ENCODE assay signal across 11 mouse cellular contexts in the genomic region with DNA sequence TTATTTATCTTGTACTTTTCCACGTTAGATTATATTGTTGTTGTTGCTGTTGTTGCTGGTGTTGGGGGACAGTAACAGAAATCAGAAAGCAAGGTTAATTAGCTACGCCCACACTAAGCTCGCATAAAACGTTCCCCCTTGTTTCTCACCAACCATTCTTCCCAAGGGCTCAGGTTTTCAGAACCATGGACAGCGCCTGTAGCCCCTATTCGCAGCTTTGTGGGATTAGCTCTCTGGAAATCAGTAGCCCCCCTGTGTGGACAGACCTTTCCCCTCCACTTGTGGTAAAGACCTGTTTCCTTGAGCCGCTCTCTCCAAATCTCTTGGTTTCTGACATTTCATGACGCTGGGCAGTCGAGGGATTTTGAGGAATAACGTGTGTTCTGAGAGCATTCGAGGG. TPM values are rescaled to one million over a fixed set of nuclear protein-coding genes. Genes with fewer than 3 reads are reported as not detected.
DNase-seq lines count a peak whose midpoint lies in the region; ATAC-seq lines count a peak whose summit lies in the region.
"Had no signal": no experiment of that assay in that cellular context is flagged by ENCODE, and none has a peak within 500 bp of the region (broad histone marks: within the 10 kb centered on the region; RNA-seq: fewer than 3 reads in every experiment).

No protein-coding gene starts in this region.

- H3K27me3 ChIP-seq in hindbrain, embryonic 11.5 days (ENCODE audit: control insufficient read depth, insufficient read depth, low read length): no peaks in the 10 kb centered on the region
- H3K27me3 ChIP-seq in hindbrain, embryonic 10.5 days (ENCODE audit: insufficient read depth, poor library complexity, severe bottlenecking): no peaks in the 10 kb centered on the region
- no peaks in the 10 kb centered on the region for H3K27me3 ChIP-seq in embryonic facial prominence, embryonic 14.5 days (replicated peaks; ENCODE audit: control insufficient read depth, insufficient read depth, low read length)

- no peak overlapping the region for H3K4me3 ChIP-seq in hindbrain, embryonic 11.5 days (ENCODE audit: low read depth, low read length)
- no peak overlapping the region for H3K4me3 ChIP-seq in hindbrain, embryonic 10.5 days
- no peak overlapping the region for H3K4me3 ChIP-seq in embryonic facial prominence, embryonic 14.5 days (ENCODE audit: low read depth, low read length)

- ATAC-seq in hindbrain, embryonic 11.5 days (ENCODE audit: low FRiP score): no peak
- ATAC-seq in embryonic facial prominence, embryonic 14.5 days (ENCODE audit: low read depth): no peak
- ATAC-seq: intestine, embryonic 16.5 days had no signal

- H3K4me1 ChIP-seq in hindbrain, embryonic 11.5 days (replicated peaks; ENCODE audit: control insufficient read depth, insufficient read depth, low read length): no peaks in the 10 kb centered on the region
- no peaks in the 10 kb centered on the region for H3K4me1 ChIP-seq in hindbrain, embryonic 10.5 days (replicated peaks)
- no peaks in the 10 kb centered on the region for H3K4me1 ChIP-seq in embryonic facial prominence, embryonic 14.5 days (ENCODE audit: control insufficient read depth, insufficient read depth, low read length)

- H3K9ac ChIP-seq in hindbrain, embryonic 11.5 days (ENCODE audit: low read depth, low read length): no peak overlapping the region
- H3K9ac ChIP-seq in embryonic facial prominence, embryonic 14.5 days (ENCODE audit: low read depth, low read length): no peak overlapping the region

- H3K9me3 ChIP-seq in hindbrain, embryonic 11.5 days (ENCODE audit: control insufficient read depth, low read length): no peaks in the 10 kb centered on the region
- peaks cover 26% of the 10 kb centered on the region for H3K9me3 ChIP-seq in hindbrain, embryonic 10.5 days
- peaks cover 4% of the 10 kb centered on the region; the same call in 1 of the 2 replicates for H3K9me3 ChIP-seq in embryonic facial prominence, embryonic 14.5 days (ENCODE audit: control insufficient read depth, low read length)

- peak; percentile 57 for DNase-seq in hindbrain, embryonic 11.5 days (ENCODE audit: low spot score)
- no peak for DNase-seq in hindbrain, embryonic 10.5 days (ENCODE audit: low spot score)
- DNase-seq in testis, postnatal 10 days (ENCODE audit: low spot score): peak; percentile 52
- no peak for DNase-seq in testis, postnatal 14 days (ENCODE audit: low spot score)
- peak; percentile 21 for DNase-seq in embryonic facial prominence, embryonic 14.5 days (ENCODE audit: low spot score)
- no peak for DNase-seq in left cerebral cortex, adult 8-10 months (ENCODE audit: low spot score in 2 of 2)
- DNase-seq in right cerebral cortex, postnatal 4 days: no peak
- DNase-seq: cerebellum, postnatal 14 days had no signal

- 38% methylated on average over 11 of the region's 11 CpGs for WGBS in hindbrain, embryonic 11.5 days
- whole genome bisulfite sequencing in hindbrain, embryonic 10.5 days: 38% methylated on average over 11 of the region's 11 CpGs
- WGBS in embryonic facial prominence, embryonic 14.5 days: 35% methylated on average over 11 of the region's 11 CpGs

- peaks cover 10% of the 10 kb centered on the region; the same call in 1 of the 2 replicates for H3K36me3 ChIP-seq in hindbrain, embryonic 11.5 days (ENCODE audit: control insufficient read depth, insufficient read depth, low read length)
- peaks cover 65% of the 10 kb centered on the region for H3K36me3 ChIP-seq in hindbrain, embryonic 10.5 days
- no peaks in the 10 kb centered on the region for H3K36me3 ChIP-seq in embryonic facial prominence, embryonic 14.5 days (ENCODE audit: control insufficient read depth, insufficient read depth, low read length)

- H3K27ac ChIP-seq in hindbrain, embryonic 11.5 days (ENCODE audit: low read depth, low read length): no peak overlapping the region
- no peak overlapping the region for H3K27ac ChIP-seq in hindbrain, embryonic 10.5 days
- no peak overlapping the region for H3K27ac ChIP-seq in embryonic facial prominence, embryonic 14.5 days (replicated peaks; ENCODE audit: low read depth, low read length)
- H3K27ac ChIP-seq: macrophage had no signal

- no peak overlapping the region for H3K4me2 ChIP-seq in hindbrain, embryonic 11.5 days (replicated peaks; ENCODE audit: low read depth, low read length)
- no peak overlapping the region for H3K4me2 ChIP-seq in embryonic facial prominence, embryonic 14.5 days (ENCODE audit: low read depth, low read length)

RNA-seq across cellular contexts. Expression of gene Srrm4, which starts 45.9 kb away (rescaled TPM):
- polyA plus RNA-seq in hindbrain, embryonic 11.5 days (2014; fragmentation: Nextera tagmentation; extraction: Ambion mirVana): 24.8 and 32.0 TPM in 2 replicates
- 15.2 and 20.3 TPM in 2 replicates for polyA plus RNA-seq in hindbrain, embryonic 10.5 days (2016; fragmentation: Nextera tagmentation; extraction: Ambion mirVana)
- polyA plus RNA-seq in embryonic facial prominence, embryonic 14.5 days (2014; fragmentation: Nextera tagmentation; extraction: Ambion mirVana): 1.2 and 1.4 TPM in 2 replicates
- total RNA-seq in left cerebral cortex, adult 8-10 months (2022): 10 to 100 TPM; 23.7 to 26.4 (median 24.6) TPM
- total RNA-seq: granulocyte monocyte progenitor cell, adult 5-6 weeks had no signal
- polyA plus RNA-seq: macrophage had no signal

Comparison
In these comparisons a context has a peak if more than half of its experiments do, and no peak if none do; other contexts are left out.
1. DNase-seq: peak in hindbrain, embryonic 11.5 days (single experiment), testis, postnatal 10 days (single experiment) and embryonic facial prominence, embryonic 14.5 days (single experiment); none in hindbrain, embryonic 10.5 days (single experiment), testis, postnatal 14 days (single experiment), left cerebral cortex, adult 8-10 months (0 of 2) and right cerebral cortex, postnatal 4 days (single experiment).